Comparison of ENCODE assay signal across 13 mouse cellular contexts in genomic region chr7:140847755-140848580, GRCm38 (mm10). TPM values are rescaled to one million over a fixed set of nuclear protein-coding genes. Genes with fewer than 3 reads are reported as not detected.
A peak's percentile ranks its signal among the peaks of the same experiment; 100 is the strongest.
DNase-seq lines count a peak whose midpoint lies in the region; ATAC-seq and TF ChIP-seq lines count a peak whose summit lies in the region.
"Had no signal": no experiment of that assay in that cellular context is flagged by ENCODE, and none has a peak within 500 bp of the region (broad histone marks: within the 10 kb centered on the region; RNA-seq: fewer than 3 reads in every experiment).

Odf3 (plus strand) TSS chr7:140847805.

- DNase-seq in 3T3-L1 (ENCODE audit: low read depth, low spot score): peak; percentile 34
- DNase-seq in Muller cell, postnatal 12 days (ENCODE audit: inconsistent ontology term): peak; percentile 24
- DNase-seq in kidney, postnatal 36 days: peak; percentile 69 to 82
- DNase-seq in cerebellum, adult 9-11 months: no peak
- DNase-seq: cerebellum, adult 18-20 months; thymus, adult 2 months had no signal

- no peaks in the 10 kb centered on the region for H3K4me1 ChIP-seq in intestine, embryonic 16.5 days (ENCODE audit: control insufficient read depth, insufficient read depth, low read length)
- H3K4me1 ChIP-seq in intestine, postnatal 0 days (replicated peaks; ENCODE audit: control insufficient read depth, insufficient read depth, low read length): no peaks in the 10 kb centered on the region

- H3K9me3 ChIP-seq in intestine, embryonic 16.5 days (ENCODE audit: control insufficient read depth, low read length): no peaks in the 10 kb centered on the region
- no peaks in the 10 kb centered on the region for H3K9me3 ChIP-seq in intestine, postnatal 0 days (ENCODE audit: control insufficient read depth)
- H3K9me3 ChIP-seq: forebrain, embryonic 10.5 days; intestine, embryonic 15.5 days; liver, embryonic 15.5 days had no signal

- no peak within 1 kb of the TSS for H3K4me2 ChIP-seq in intestine, embryonic 16.5 days (ENCODE audit: low read depth, low read length)
- no peak within 1 kb of the TSS for H3K4me2 ChIP-seq in intestine, postnatal 0 days (replicated peaks; ENCODE audit: low read depth)
- H3K4me2 ChIP-seq: intestine, embryonic 15.5 days; liver, embryonic 15.5 days had no signal

- no peak; the same call in 1 of the 2 replicates for ATAC-seq in intestine, embryonic 16.5 days
- no peak for ATAC-seq in intestine, postnatal 0 days
- ATAC-seq in inflammation-experienced regulatory T-cells, adult 6 months: no peak
- ATAC-seq: intestine, embryonic 15.5 days; Patski had no signal

- peaks cover 4% of the 10 kb centered on the region; the same call in 1 of the 2 replicates for H3K36me3 ChIP-seq in intestine, embryonic 16.5 days (ENCODE audit: control insufficient read depth, insufficient read depth, low read length)
- peaks cover 17% of the 10 kb centered on the region for H3K36me3 ChIP-seq in intestine, postnatal 0 days (ENCODE audit: control insufficient read depth, insufficient read depth)

- H3K27me3 ChIP-seq in intestine, embryonic 16.5 days (replicated peaks; ENCODE audit: control insufficient read depth, insufficient read depth, low read length): no peaks in the 10 kb centered on the region
- H3K27me3 ChIP-seq in intestine, postnatal 0 days (replicated peaks; ENCODE audit: control insufficient read depth, insufficient read depth, low read length): no peaks in the 10 kb centered on the region; the same call in 1 of the 2 replicates
- H3K27me3 ChIP-seq: Patski had no signal

- 63% methylated on average over 11 of the region's 11 CpGs for WGBS in intestine, embryonic 16.5 days
- WGBS in intestine, postnatal 0 days: 58% methylated on average over 11 of the region's 11 CpGs

- H3K9ac ChIP-seq in intestine, embryonic 16.5 days (ENCODE audit: low read depth, low read length): 0 out of 2 replicates have a peak within 1 kb of the TSS, but pooled peaks have one; percentile 2
- H3K9ac ChIP-seq in intestine, postnatal 0 days (ENCODE audit: low read depth, low read length): no peak within 1 kb of the TSS
- H3K9ac ChIP-seq: intestine, embryonic 15.5 days; liver, embryonic 15.5 days had no signal

- TF ChIP-seq CTCF in intestine, postnatal 0 days (IDR thresholded peaks at IDR 0.05; ENCODE audit: low read depth): no peak

- H3K27ac ChIP-seq in intestine, embryonic 16.5 days (ENCODE audit: low read length): no peak within 1 kb of the TSS
- H3K27ac ChIP-seq in intestine, postnatal 0 days (ENCODE audit: low read depth, low read length): no peak within 1 kb of the TSS
- H3K27ac ChIP-seq: forebrain, embryonic 10.5 days; intestine, embryonic 15.5 days; liver, embryonic 15.5 days had no signal

- no peak within 1 kb of the TSS for H3K4me3 ChIP-seq in intestine, embryonic 16.5 days (ENCODE audit: low read length)
- no peak within 1 kb of the TSS for H3K4me3 ChIP-seq in intestine, postnatal 0 days (ENCODE audit: low read depth, low read length)
- H3K4me3 ChIP-seq: forebrain, embryonic 10.5 days; intestine, embryonic 15.5 days; liver, embryonic 15.5 days had no signal

RNA-seq across cellular contexts. Expression of gene Odf3, which starts in this region (rescaled TPM):
- polyA plus RNA-seq in intestine, embryonic 16.5 days (2015; fragmentation: Nextera tagmentation; extraction: Ambion mirVana): not detected in 2 replicates
- polyA plus RNA-seq in intestine, postnatal 0 days (2015; fragmentation: Nextera tagmentation; extraction: Ambion mirVana): not detected in 2 replicates
- not detected for polyA plus RNA-seq in inflammation-experienced regulatory T-cells, adult 6 months (2017; shearing (Covaris generic))
- polyA plus RNA-seq: forebrain, embryonic 10.5 days; intestine, embryonic 15.5 days; liver, embryonic 15.5 days; thymus, adult 2 months had no signal
